Mouse (Mus musculus): ENCODE data around the gene Gpcpd1.

GRCm38 (mm10) chr2:132636534-132636933 is 49.0 kb upstream of the Gpcpd1 start:
- TF ChIP-seq CTCF (IDR thresholded peaks at IDR 0.05; ENCODE audit: low read depth) = no peak
- no peak for TF ChIP-seq EP300 (optimal IDR thresholded peaks at IDR 0.05)
